Mouse (Mus musculus) brain, embryonic 14.5 days (tissue): Measurements from ENCODE around the gene Flt3.

Source experiments
- CTCF ChIP-seq: fragments of 200-500 bp; IDR thresholded peaks from 2 replicates; pipeline ENCODE4 v1.5.1; 2012; ENCODE audit warnings: inconsistent platforms, mild to moderate bottlenecking, moderate library complexity, borderline replicate concordance; ENCODE audit not compliant: insufficient read depth, insufficient read length; ENCODE audit errors: extremely low read depth
- POLR2A ChIP-seq: fragments of 200-500 bp; IDR thresholded peaks from 2 replicates; pipeline ENCODE4 v1.6.1; 2012; ENCODE audit warnings: mild to moderate bottlenecking, inconsistent platforms, borderline replicate concordance; ENCODE audit not compliant: poor library complexity, insufficient read depth, insufficient read length, severe bottlenecking; ENCODE audit errors: extremely low read depth

GRCm38 (mm10) chr5:147354985-147355384 is 45.3 kb downstream of the Flt3 start:
- TF ChIP-seq POLR2A = no peak
- no peak for TF ChIP-seq CTCF
